Mouse (Mus musculus): Measurements from ENCODE around the gene Zcchc7.

DNA sequence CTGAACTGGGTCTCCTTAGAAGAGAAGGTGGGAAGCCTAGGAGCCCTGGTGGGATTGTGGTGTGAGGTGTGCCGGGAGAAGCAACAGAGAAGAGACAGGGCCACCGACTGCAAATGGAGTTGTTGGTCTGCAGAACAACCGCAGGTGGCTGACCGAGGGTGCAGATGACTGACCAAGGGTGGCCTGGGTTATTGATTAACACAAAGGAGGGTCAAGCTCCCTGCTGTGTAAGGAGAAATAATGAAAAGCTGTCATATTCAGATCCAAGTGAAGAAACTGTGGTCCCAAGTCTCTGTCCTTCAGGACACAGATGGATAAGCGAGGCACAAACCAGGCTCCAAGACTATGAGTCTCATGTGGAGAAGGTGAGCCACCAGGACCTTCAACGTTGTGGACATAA lies 187.8 kb downstream of the Zcchc7 start:
- no peak for TF ChIP-seq EP300 (optimal IDR thresholded peaks at IDR 0.05)
- TF ChIP-seq CTCF (IDR thresholded peaks at IDR 0.05; ENCODE audit: low read depth) = no peak

All from stomach, postnatal 0 days (tissue).